Mouse (Mus musculus) granulocyte monocyte progenitor cell, adult 5-6 weeks (primary cell): ENCODE measurements around the gene Gm10203. TPM values are rescaled to one million over a fixed set of nuclear protein-coding genes. Genes with fewer than 3 reads are reported as not detected.

Experiments used
- ATAC-seq: replicated peaks from 2 replicates; pipeline ENCODE4 v1.8.0; 2016; ENCODE audit warnings: mild to moderate bottlenecking, moderate TSS enrichment, inconsistent platforms; ENCODE audit not compliant: poor library complexity, severe bottlenecking
- total RNA-seq, 2 experiments: library from RNA; stranded (forward) in 1 of 2; stranded (reverse) in 1 of 2; fragments of 200-712, 200-1000 nt in 1 of 2; fragments of >200 nt in 1 of 2; fragmentation: Nextera tagmentation in 1 of 2; gene quantifications; 2 replicates each; pipeline ENCODE4 v1.2.3; 2014 to 2017

Gm10203 gene
- total RNA-seq, 2 experiments from 2014 or later: not detected

DNA sequence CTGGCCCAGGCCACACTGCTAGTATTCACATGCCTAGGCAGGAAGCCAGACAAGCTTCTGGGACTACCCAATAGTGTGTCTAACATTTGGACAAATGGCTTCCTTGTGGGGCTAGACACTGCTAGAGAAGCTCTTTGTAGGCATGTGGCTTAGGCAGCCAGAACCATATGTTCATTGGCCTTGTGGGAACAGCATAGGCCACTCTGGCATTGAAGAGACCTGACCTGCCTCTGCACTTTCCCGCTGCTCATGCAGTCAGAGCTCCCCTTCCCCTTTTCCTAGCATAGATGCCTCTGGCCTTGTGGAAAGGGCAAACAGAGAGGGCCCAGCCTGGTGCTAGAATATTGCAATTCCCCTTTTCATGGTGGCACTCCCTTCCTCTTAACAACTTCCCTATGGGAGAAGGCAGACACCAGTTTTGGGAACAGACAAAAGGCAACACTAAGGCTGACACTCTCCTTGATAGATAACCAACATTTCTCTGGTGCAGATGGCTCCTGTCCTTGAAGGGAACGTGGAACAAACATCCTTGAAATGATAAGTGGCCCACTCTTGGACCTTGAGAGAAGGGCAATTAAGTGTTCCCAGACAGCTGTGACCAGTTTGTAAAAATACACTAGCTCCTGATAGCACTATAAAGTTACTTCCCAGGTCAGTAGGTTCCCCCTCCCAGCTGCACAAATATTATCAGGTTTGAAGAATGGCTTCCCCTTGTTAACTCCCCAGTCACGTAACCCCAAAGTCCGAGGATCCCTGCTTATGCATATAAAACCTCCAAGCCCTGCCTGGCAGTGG, 44.1 kb downstream of the Gm10203 start:
- ATAC-seq: peak; percentile 58

- no peak for ATAC-seq
Measured at GRCm38 (mm10) chr6:149174932-149175570, 45.1 kb downstream of the Gm10203 start.

DNA sequence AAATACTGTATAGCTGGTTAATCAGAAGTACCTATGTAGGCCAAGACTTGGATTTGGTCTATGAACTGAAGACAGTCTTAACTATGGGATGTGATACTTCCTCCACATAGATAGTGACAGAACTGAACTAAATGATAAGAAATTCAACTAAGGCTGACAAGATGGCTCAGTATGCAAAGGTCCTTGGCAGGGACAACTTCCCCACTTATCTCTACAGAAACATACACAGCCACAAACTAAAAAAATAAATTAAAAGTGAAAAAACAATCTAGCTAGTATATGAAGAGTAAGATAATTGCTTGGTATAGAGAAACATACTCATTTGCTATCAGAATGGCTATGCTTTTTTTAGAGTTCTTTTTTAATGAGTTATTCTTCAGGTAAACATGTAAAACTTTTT, 49.1 kb downstream of the Gm10203 start:
- ATAC-seq: no peak

Other genes with a start within 250 kb of the Gm10203 start
- gene Caprin2, start 233.9 kb upstream of the Gm10203 start, total RNA-seq (2014; fragmentation: Nextera tagmentation): 5.0 and 7.7 TPM in 2 replicates
- 6.3 and 8.8 TPM in 2 replicates for gene Caprin2, start 233.9 kb upstream of the Gm10203 start, total RNA-seq (2017)
- 45.4 and 55.1 TPM in 2 replicates for gene Sinhcaf, start 183.7 kb upstream of the Gm10203 start, total RNA-seq (2014; fragmentation: Nextera tagmentation)
- gene Sinhcaf, start 183.7 kb upstream of the Gm10203 start, total RNA-seq (2017): 106 and 131 TPM in 2 replicates
- gene Dennd5b, start 28.5 kb upstream of the Gm10203 start, total RNA-seq (2014; fragmentation: Nextera tagmentation): 2.0 and 4.0 TPM in 2 replicates
- 0.67 and 0.95 TPM in 2 replicates for gene Dennd5b, start 28.5 kb upstream of the Gm10203 start, total RNA-seq (2017)
- 7.8 and 23.3 TPM in 2 replicates for gene Etfbkmt, start 9.7 kb downstream of the Gm10203 start, total RNA-seq (2014; fragmentation: Nextera tagmentation)
- 6.1 and 10.3 TPM in 2 replicates for gene Etfbkmt, start 9.7 kb downstream of the Gm10203 start, total RNA-seq (2017)
- 5.3 and 10.1 TPM in 2 replicates for gene Amn1, start 58.5 kb downstream of the Gm10203 start, total RNA-seq (2014; fragmentation: Nextera tagmentation)
- 6.1 and 8.7 TPM in 2 replicates for gene Amn1, start 58.5 kb downstream of the Gm10203 start, total RNA-seq (2017)
- 26.0 and 26.5 TPM in 2 replicates for gene Resf1, start 179.2 kb downstream of the Gm10203 start, total RNA-seq (2014; fragmentation: Nextera tagmentation)
- gene Resf1, start 179.2 kb downstream of the Gm10203 start, total RNA-seq (2017): 29.9 and 47.7 TPM in 2 replicates